Mouse (Mus musculus) intestine, embryonic 14.5 days (tissue): ENCODE measurements at regions not wholly inside any gene's neighbourhood (a gene's known extent, or its start where the extent isn't known, plus 50 kb on each side); places are given as distances from the start of the nearest gene placed in this dataset.

Experiments used
- ATAC-seq: fragments of 200-750 bp; cut with Nextera tagmentation; replicated peaks from 2 replicates; pipeline ENCODE4 v1.8.0; 2017; ENCODE audit warnings: low read depth, moderate number of reproducible peaks, moderate TSS enrichment, moderate library complexity; ENCODE audit not compliant: low FRiP score, low TSS enrichment
- DNase-seq: peaks from one replicate; pipeline ENCODE4 v3.0.0-alpha.2; 2018; ENCODE audit warnings: low spot score
- H3K27ac ChIP-seq: fragments of 300-500 bp; sonication (generic); 2 replicates; pipeline ENCODE4 v1.5.1; 2014; ENCODE audit warnings: low read depth, mild to moderate bottlenecking, control low read depth
- H3K27me3 ChIP-seq: fragments of 300-500 bp; sonication (generic); replicated peaks from 2 replicates; pipeline ENCODE4 v1.6.1; 2014; ENCODE audit warnings: low read length, control low read depth; ENCODE audit not compliant: control insufficient read depth, insufficient read depth
- H3K36me3 ChIP-seq: fragments of 300-500 bp; sonication (generic); 2 replicates; pipeline ENCODE4 v1.6.1; 2014; ENCODE audit warnings: low read length, control low read depth; ENCODE audit not compliant: control insufficient read depth, insufficient read depth
- H3K4me1 ChIP-seq: fragments of 300-500 bp; sonication (generic); replicated peaks from 2 replicates; pipeline ENCODE4 v1.6.1; 2014; ENCODE audit warnings: low read length, control low read depth, mixed read lengths; ENCODE audit not compliant: control insufficient read depth, insufficient read depth
- H3K4me2 ChIP-seq: fragments of 300-500 bp; sonication (generic); 2 replicates; pipeline ENCODE4 v1.6.1; 2014; ENCODE audit warnings: low read length
- H3K4me3 ChIP-seq: fragments of 300-500 bp; sonication (generic); 2 replicates; pipeline ENCODE4 v1.5.1; 2014; ENCODE audit warnings: low read depth, low read length, control low read depth, mixed read lengths
- H3K9ac ChIP-seq: fragments of 300-500 bp; sonication (generic); 2 replicates; pipeline ENCODE4 v1.6.1; 2014; ENCODE audit warnings: mild to moderate bottlenecking, low read length
- H3K9me3 ChIP-seq: fragments of 300-500 bp; sonication (generic); 2 replicates; pipeline ENCODE4 v1.6.1; 2016; ENCODE audit warnings: low read length, control low read depth; ENCODE audit not compliant: control insufficient read depth
- WGBS: fragments of 180-500 bp; shearing (Covaris S2); extraction: QIAGEN DNeasy Blood & Tissue Kit; methylation state at CpG from one replicate; pipeline ENCODE4 v1.1.7; 2014; 5-methylcytosine and 5-hydroxymethylcytosine counted together

- Histone ChIP-seq H3K27me3 (no peaks in the 10 kb centered on the region), H3K4me1 (no peaks in the 10 kb centered on the region), H3K36me3 (no peaks in the 10 kb centered on the region), H3K27ac (no peak overlapping the region; the same call in 1 of the 2 replicates), H3K4me2 (no peak overlapping the region), H3K9me3 (no peaks in the 10 kb centered on the region), H3K9ac (no peak overlapping the region), H3K4me3 (no peak overlapping the region)
- ATAC-seq (no peak), DNase-seq (peak; percentile 52)
- WGBS = 44% methylated on average over 12 of the region's 12 CpGs
Observed at GRCm38 (mm10) chr1:155504581-155505328, 53.2 kb upstream of the Acbd6 start.

- ATAC-seq = no peak
- Histone ChIP-seq H3K4me2 (no peak overlapping the region), H3K27ac (no peak overlapping the region), H3K4me3 (no peak overlapping the region), H3K4me1 (no peaks in the 10 kb centered on the region), H3K9me3 (no peaks in the 10 kb centered on the region), H3K27me3 (no peaks in the 10 kb centered on the region), H3K36me3 (no peaks in the 10 kb centered on the region), H3K9ac (no peak overlapping the region)
- 62% methylated on average over 6 of the region's 6 CpGs for WGBS
- DNase-seq = no peak
Observed at GRCm38 (mm10) chr1:155505361-155506077, 52.4 kb upstream of the Acbd6 start.
